Mouse (Mus musculus) lung, adult 2 months (tissue): Measurements from ENCODE around the gene Insl6. TPM values are rescaled to one million over a fixed set of nuclear protein-coding genes. Genes with fewer than 3 reads are reported as not detected.
A peak's percentile ranks its signal among the peaks of the same experiment; 100 is the strongest.

Experiments
- DNase-seq: peaks from one replicate; pipeline ENCODE4 v3.0.0; 2022
- H3K4me1 ChIP-seq: fragments of 200-500 bp; 2 replicates; pipeline ENCODE4 v1.6.1; 2011; ENCODE audit warnings: low read length; ENCODE audit not compliant: control insufficient read depth, insufficient read depth
- H3K4me3 ChIP-seq: fragments of 200-500 bp; replicated peaks from 2 replicates; pipeline ENCODE3; 2011; ENCODE audit warnings: low read depth, mild to moderate bottlenecking, control low read depth, low read length; ENCODE audit errors: extremely low read depth
- CTCF ChIP-seq: fragments of 200-500 bp; IDR thresholded peaks from 2 replicates; pipeline ENCODE4 v1.5.1; 2011; ENCODE audit warnings: mild to moderate bottlenecking, low read length, control low read depth; ENCODE audit not compliant: insufficient read depth
- POLR2A ChIP-seq: fragments of 200-500 bp; IDR thresholded peaks from 2 replicates; pipeline ENCODE4 v1.6.1; 2011; ENCODE audit warnings: low read depth, mild to moderate bottlenecking, control low read depth, low read length, borderline replicate concordance; ENCODE audit errors: extremely low read depth
- WGBS: fragments of 180-500 bp; shearing (Covaris S2); methylation state at CpG from one replicate; pipeline ENCODE4 v1.1.7; 2018; 5-methylcytosine and 5-hydroxymethylcytosine counted together
- polyA plus RNA-seq: library from polyadenylated mRNA; depleted of rRNA; stranded (reverse); fragments of >200 nt; gene quantifications from 2 replicates; pipeline ENCODE4 v1.2.3, GENCODE M21; 2012

The Insl6 gene
- polyA plus RNA-seq, 1 experiment, result 0.82 TPM

DNA sequence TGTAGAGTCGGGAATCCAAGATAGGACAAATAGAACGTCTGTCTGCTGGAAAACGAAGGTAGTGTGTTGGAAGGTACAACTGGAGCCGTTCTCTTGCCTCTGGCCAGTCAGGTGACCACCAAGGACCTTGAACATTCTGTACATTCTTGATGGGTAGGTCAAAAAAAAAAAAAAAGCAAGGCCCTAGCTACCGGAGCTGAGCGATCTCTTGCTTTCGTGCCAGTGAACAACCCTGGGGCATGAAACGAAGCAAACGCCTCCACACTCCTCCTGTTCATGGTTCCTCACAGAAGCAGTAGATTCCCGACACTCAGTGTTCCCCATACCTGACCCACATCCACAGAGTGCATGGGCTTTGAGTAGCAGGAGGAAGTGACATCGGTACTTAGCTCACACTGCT, 31.1 kb upstream of the Insl6 start:
- TF ChIP-seq CTCF (no peak), POLR2A (no peak)
- Histone ChIP-seq H3K4me1 (peaks cover 2% of the 10 kb centered on the region; the same call in 1 of the 2 replicates), H3K4me3 (no peak overlapping the region)
- WGBS, result 87% methylated on average over 11 of the region's 11 CpGs
- DNase-seq, result no peak

DNA sequence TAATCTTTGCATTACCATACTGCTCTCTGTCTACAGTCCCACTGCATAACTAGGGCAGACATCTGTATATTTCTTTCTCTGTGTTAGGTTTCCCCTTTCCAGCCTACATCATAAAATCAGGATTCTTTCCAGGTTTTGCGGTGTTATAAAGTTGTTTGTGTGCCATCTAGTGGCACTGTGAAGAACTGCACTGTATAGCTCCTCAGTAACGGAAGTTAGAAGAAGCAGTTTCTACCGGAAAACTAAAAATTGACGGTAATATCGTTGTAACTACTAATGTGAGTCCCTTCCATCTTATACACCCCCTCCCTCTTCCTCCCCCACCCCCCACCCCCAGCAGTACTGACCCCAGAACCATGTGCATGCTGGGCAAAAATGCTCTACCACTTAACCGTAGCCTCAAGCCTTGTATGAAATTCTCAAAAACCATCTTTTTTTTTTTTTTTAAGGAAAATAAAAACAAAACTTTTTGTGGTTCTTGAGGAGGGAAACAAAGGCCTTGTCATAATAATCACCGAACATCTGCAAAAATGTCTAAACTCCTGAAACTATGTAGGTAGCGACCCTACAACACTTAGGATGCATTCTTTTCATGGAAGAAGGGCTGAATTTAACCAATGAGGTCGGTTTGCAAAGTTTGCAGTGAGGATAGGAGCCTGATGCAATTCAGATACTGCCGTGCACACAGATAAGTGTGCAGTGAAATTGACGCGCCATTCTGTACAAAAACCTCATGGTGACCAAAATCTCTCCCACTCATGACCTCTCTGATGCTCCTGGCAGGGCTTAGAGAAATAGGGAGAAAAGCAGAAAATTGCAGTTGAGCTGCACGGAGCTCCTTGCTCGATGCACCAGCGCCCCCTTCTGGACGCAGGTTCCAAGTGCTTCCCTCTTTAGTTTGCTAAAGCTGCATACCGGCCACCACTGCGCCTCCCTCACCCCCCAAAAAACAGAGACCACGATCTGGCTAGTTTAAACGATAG, 30.0 kb upstream of the Insl6 start:
- WGBS, result 3% methylated on average over 20 of the region's 20 CpGs
- Histone ChIP-seq H3K4me3 (peak overlapping the region; percentile 31), H3K4me1 (peaks cover 2% of the 10 kb centered on the region; the same call in 1 of the 2 replicates)
- DNase-seq, result peak; percentile 84
- no peak for TF ChIP-seq POLR2A
- TF ChIP-seq CTCF, result peak; percentile 95

DNA sequence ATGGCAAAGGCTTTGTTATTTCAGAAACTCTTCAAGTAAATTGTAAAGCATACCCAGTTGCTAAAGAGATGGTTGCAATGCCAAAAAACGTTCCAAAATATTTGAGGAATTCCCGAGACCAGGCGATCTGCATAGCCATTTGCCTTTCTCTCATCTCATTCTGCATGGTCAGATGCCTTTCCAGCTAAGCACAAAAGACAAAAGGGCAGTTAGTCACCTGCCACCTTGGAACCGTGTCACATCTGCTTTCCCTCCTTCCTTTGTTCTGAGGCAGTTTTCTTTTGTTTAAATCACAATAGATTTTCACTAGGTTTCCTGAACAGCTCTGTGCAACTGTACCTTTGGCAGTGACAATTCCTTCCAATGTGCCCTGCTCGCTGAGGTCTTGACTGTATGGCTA, 25.8 kb upstream of the Insl6 start:
- WGBS, result 49% methylated on average over 5 of the region's 5 CpGs
- DNase-seq, result no peak
- TF ChIP-seq POLR2A, result no peak
- no peak for TF ChIP-seq CTCF
- Histone ChIP-seq H3K4me1 (peaks cover 2% of the 10 kb centered on the region; the same call in 1 of the 2 replicates), H3K4me3 (no peak overlapping the region)

DNA sequence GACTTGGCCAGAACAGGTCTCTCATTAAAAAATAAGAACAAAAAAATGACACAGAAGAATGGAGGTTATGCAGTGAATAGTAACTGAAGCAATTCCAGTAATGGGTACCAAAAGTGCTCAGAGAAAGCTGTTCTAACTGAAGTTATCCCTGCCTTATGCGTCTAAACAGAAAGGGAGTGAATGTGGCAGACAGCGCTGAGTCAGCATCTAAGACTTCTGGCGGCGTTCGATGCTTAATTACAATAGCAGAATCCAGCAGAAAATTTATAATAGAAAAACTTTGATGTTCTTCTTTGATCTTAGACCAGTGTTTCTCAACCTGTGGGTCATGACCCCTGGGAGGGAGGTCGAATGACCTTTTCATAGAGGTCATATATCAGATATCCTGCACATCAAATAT, 20.5 kb upstream of the Insl6 start:
- H3K4me3 ChIP-seq, result no peak overlapping the region
- TF ChIP-seq POLR2A (no peak), CTCF (no peak)
- 65% methylated on average over 6 of the region's 6 CpGs for WGBS
- no peaks in the 10 kb centered on the region for H3K4me1 ChIP-seq
- DNase-seq, result no peak

DNA sequence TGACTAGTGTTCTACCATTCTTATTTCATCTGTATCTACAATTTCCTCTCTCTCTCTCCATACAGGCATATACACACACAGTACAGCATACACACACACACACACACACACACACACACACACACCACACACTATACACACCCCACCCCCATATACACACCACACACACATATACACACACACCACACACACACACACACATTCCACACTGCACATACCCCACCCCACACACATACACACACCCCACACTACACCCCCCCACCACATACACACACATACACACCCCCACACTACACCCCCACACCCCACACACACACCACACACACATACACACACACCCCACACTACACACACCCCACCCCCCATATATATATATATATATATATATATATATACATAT, 19.7 kb upstream of the Insl6 start:
- no peaks in the 10 kb centered on the region for H3K4me1 ChIP-seq
- DNase-seq, result no peak
- TF ChIP-seq POLR2A (no peak), CTCF (no peak)
- H3K4me3 ChIP-seq, result no peak overlapping the region

DNA sequence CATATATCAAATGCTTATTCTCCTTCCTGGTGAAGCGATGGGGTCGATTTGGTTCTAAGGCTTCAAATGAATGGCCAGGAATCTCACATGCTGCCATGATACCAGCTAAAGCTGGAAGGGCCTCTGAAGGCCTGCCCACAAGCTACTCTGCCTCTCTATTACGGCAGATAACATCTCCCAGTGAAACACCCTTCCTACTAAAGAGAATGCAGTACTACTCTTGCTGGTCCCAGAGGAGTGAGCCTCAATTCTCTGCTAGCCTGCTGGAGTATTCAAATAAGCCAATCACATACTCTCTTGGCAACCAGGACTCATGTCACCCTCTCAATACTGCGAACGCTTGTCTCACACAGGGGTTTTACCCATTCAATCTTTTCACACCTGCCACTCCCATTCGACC, 17.1 kb upstream of the Insl6 start:
- no peak overlapping the region for H3K4me3 ChIP-seq
- H3K4me1 ChIP-seq, result no peaks in the 10 kb centered on the region
- TF ChIP-seq CTCF, result no peak
- no peak for TF ChIP-seq POLR2A
- no peak for DNase-seq
- WGBS, result 80% methylated on average over 6 of the region's 6 CpGs

DNA sequence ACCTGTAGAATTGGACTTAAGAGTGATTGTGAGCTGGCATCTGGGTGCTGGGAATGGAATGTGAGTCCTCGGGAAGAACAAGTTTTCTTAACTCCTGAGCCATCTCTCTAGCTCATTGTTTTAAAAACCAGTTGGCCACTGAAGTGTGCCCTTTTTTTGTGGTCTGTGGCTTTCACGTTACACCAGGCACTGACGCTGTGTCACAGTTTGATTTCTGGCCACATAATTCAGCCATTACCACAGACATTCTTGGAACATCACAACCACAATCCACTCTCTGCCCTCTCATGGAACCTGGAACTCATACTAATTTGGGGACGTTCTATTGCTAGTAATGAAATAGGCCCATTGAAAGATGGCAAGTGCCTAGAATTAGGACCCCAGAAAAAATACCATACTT, 15.9 kb upstream of the Insl6 start:
- Histone ChIP-seq H3K4me3 (no peak overlapping the region), H3K4me1 (no peaks in the 10 kb centered on the region)
- TF ChIP-seq CTCF, result no peak
- no peak for DNase-seq
- WGBS, result 67% methylated on average over 4 of the region's 4 CpGs

DNA sequence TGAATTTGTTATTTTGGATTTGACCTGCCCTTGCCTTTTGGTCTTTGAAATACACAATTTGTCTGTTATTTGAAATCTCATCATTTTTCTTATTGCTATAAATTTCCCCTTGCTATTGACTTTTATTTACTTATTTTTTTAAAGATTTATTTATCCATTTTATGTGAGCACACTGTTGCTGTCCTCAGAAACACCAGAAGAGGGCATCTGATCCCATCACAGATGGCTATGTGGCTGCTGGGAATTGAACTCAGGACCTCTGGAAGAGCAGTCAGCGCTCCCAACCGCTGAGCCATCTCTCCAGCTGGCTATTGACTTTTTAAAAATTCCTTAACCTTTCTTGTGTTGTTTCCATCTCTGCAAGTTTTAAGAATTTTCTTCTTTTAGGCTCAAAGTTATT, 11.5 kb upstream of the Insl6 start:
- no peaks in the 10 kb centered on the region for H3K4me1 ChIP-seq
- no peak for TF ChIP-seq POLR2A
- no peak for TF ChIP-seq CTCF
- 94% methylated on average over 2 of the region's 2 CpGs for WGBS
- H3K4me3 ChIP-seq, result no peak overlapping the region
- no peak for DNase-seq

DNA sequence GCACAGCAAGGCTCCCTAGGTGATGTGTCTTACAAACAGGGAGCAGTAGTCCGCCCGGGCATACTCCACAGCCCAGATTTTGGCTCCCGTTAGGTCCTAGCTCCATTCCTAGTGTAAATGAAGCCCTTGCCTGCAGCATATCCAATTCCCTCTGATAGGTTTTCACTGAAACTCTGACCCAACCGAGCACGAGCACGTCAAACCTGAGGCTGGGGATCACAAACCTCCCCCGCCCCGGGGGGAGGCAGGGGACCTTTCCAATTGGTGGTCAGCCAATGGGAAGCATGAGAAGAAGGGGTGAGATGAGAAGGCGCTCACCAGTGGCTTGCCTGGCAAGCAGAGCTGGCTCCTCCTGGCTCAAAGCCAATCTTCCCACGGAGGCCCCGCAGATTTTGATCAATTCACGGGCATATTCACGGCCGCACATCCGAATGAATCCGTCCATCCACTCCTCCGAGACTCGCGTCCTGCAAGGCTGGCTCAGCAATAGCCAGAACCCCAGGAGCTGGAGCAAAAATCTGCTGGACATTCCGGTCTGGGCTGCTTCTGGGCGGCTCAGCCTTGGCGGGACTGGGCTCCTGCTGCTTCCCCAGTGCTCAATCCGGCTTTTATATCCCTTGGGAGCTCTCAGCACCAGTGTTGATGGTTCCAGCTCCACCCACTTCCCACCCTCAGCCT, 9.1 kb upstream of the Insl6 start, which contains the start of gene Rln1:
Rln1 (minus strand) TSS at position 603 of the 678 bp plus-strand sequence.
- TF ChIP-seq CTCF (no peak), POLR2A (no peak)
- WGBS, result 5% methylated on average over 23 of the region's 23 CpGs
- no peak within 1 kb of the TSS for H3K4me3 ChIP-seq
- no peaks in the 10 kb centered on the region for H3K4me1 ChIP-seq
- DNase-seq, result no peak
